Mouse (Mus musculus): ENCODE results near the gene Snx29.

- TF ChIP-seq POLR2A (IDR thresholded peaks at IDR 0.05; ENCODE audit: low read depth, low read length), result no peak
- TF ChIP-seq CTCF (IDR thresholded peaks at IDR 0.05; ENCODE audit: borderline replicate concordance, insufficient read depth, low read length), result no peak
These were observed 215.0 kb downstream of the Snx29 start for GRCm38 (mm10) chr16:11537663-11538062.

Measured in embryonic fibroblast, embryonic 13.5 days (primary cell).